Mouse (Mus musculus): ENCODE measurements at regions not wholly inside any gene's neighbourhood (a gene's known extent, or its start where the extent isn't known, plus 50 kb on each side); places are given as distances from the start of the nearest gene placed in this dataset.

DNA sequence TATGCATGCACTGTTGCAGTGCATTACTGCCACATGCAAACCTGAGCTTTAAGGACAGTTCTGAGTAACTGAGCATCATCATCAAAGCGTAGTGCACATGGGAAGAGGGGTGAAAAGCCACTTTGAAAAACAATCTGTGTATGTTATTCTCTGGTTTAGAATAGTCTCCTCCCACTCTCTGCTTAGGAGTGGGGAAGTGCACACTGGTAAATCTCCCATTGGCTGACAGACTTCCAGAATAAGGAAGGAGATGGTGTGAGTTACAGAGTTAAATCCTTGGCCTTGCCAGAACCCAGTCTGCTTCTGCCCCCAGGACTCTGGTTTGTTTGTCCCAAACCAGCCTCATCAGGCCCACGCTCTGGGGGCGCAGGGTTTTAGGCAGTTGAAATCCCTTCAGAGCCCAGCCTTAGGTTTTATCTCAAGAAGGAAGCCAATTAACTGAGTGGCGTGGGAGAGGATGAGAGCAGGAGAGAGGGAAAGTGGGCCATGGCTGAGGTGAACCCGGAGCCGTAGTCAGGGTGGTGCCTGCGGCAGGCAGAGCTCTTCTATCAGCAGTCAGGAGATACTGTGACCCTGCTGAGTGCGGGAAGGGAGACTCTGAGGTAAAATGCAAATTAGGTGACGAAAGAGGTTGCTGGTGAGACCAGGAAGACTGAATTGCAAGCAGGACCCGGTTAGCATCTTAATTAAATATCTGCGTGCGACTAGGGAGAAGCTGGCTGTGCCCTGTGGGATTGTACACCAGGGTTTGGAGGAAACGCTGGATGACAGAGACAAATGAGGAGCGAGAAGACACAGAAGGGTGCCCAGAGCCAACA lies 166.0 kb downstream of the Setd4 start:
- H3K9ac ChIP-seq (ENCODE audit: insufficient read depth, low read depth, low read length, poor library complexity, severe bottlenecking): no peak overlapping the region
- TF ChIP-seq ZC3H11A (IDR thresholded peaks at IDR 0.05; ENCODE audit: borderline replicate concordance, low read depth, low read length) (no peak), CHD2 (IDR thresholded peaks at IDR 0.05; ENCODE audit: low read depth, low read length) (no peak), HCFC1 (IDR thresholded peaks at IDR 0.05; ENCODE audit: borderline replicate concordance, insufficient read depth, low read length) (no peak), MAFK (IDR thresholded peaks at IDR 0.05; ENCODE audit: insufficient read depth, low read depth, low read length) (no peak), ZNF384 (IDR thresholded peaks at IDR 0.05; ENCODE audit: low read depth, low read length) (no peak)
- no peak for DNase-seq (ENCODE audit: low read depth, low spot score)
- in situ Hi-C loops (cut with MboI; ENCODE audit: low sequenced_read_pairs in 2 of 2, unreplicated experiment in 2 of 2): no loop called here
- peaks cover 0 to 2% of the 10 kb centered on the region in 2 experiments; a peak in 1 of 4 replicates for H3K4me1 ChIP-seq (ENCODE audit: control insufficient read depth in 2 of 2, insufficient read depth in 2 of 2, low read length in 2 of 2, poor library complexity in 1 of 2)
- H3K4me3 ChIP-seq (ENCODE audit: insufficient read depth in 1 of 2, low read depth in 1 of 2, low read length in 2 of 2, poor library complexity in 1 of 2, severe bottlenecking in 1 of 2): peak overlapping the region in 1 of 2 experiments; percentile 38; a peak in 1 of 4 replicates
- H3K9me3 ChIP-seq (ENCODE audit: control insufficient read depth, insufficient read depth, low read depth, low read length): no peaks in the 10 kb centered on the region
- H3K27ac ChIP-seq (ENCODE audit: insufficient read depth, low read depth, low read length, poor library complexity, severe bottlenecking): no peak overlapping the region
- no peaks in the 10 kb centered on the region for H3K36me3 ChIP-seq (ENCODE audit: control insufficient read depth, insufficient read depth, low read length, poor library complexity, severe bottlenecking)

DNA sequence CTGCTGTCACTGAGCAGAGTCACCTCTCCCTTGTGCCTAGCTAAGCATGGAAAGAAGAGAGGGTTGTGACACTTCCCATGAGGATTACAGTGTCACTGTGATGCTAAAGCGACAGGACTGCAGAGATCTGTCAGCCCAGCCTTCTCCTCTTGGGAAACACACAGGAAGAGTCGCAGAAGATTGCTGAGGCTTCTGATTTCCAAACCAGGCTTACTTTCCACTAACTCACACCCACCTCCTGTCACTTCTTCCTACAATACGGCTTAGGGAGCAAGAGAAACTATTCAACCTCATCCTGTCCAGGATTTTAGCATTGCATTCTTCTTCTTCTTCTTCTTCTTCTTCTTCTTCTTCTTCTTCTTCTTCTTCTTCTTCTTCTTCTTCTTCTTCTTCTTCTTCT lies 167.1 kb downstream of the Setd4 start:
- no peak overlapping the region for H3K9ac ChIP-seq (ENCODE audit: insufficient read depth, low read depth, low read length, poor library complexity, severe bottlenecking)
- H3K36me3 ChIP-seq (ENCODE audit: control insufficient read depth, insufficient read depth, low read length, poor library complexity, severe bottlenecking): no peaks in the 10 kb centered on the region
- peaks cover 0 to 2% of the 10 kb centered on the region in 2 experiments; a peak in 1 of 4 replicates for H3K4me1 ChIP-seq (ENCODE audit: control insufficient read depth in 2 of 2, insufficient read depth in 2 of 2, low read length in 2 of 2, poor library complexity in 1 of 2)
- TF ChIP-seq ZNF384 (IDR thresholded peaks at IDR 0.05; ENCODE audit: low read depth, low read length): no peak
- no peak for DNase-seq (ENCODE audit: low read depth, low spot score)
- no peak overlapping the region for H3K4me3 ChIP-seq (ENCODE audit: insufficient read depth in 1 of 2, low read depth in 1 of 2, low read length in 2 of 2, poor library complexity in 1 of 2, severe bottlenecking in 1 of 2)
- in situ Hi-C loops (cut with MboI; ENCODE audit: low sequenced_read_pairs in 2 of 2, unreplicated experiment in 2 of 2): no loop called here
- no peaks in the 10 kb centered on the region for H3K9me3 ChIP-seq (ENCODE audit: control insufficient read depth, insufficient read depth, low read depth, low read length)
- H3K27ac ChIP-seq (ENCODE audit: insufficient read depth, low read depth, low read length, poor library complexity, severe bottlenecking): no peak overlapping the region

DNA sequence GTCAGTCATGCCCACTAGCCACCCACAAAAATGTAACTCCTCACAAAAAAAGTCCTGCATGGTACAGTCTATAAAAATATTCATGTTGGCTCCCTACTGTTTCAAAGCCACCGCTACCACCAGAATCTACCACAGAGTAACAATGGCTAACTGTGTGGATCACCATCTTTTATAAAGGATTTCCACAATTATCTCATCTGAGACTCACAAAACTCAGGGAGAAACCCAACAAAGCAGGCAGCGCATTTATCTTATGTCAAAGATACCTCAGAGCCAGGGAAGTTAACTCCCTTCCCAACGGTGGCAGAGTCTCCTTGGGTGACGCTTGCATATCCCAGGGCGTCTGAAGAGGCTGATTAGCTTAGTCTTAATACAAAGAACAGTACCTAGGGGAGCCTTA lies 172.5 kb downstream of the Setd4 start:
- Histone ChIP-seq H3K27ac (ENCODE audit: insufficient read depth, low read depth, low read length, poor library complexity, severe bottlenecking) (no peak overlapping the region), H3K36me3 (ENCODE audit: control insufficient read depth, insufficient read depth, low read length, poor library complexity, severe bottlenecking) (no peaks in the 10 kb centered on the region), H3K9ac (ENCODE audit: insufficient read depth, low read depth, low read length, poor library complexity, severe bottlenecking) (no peak overlapping the region), H3K9me3 (ENCODE audit: control insufficient read depth, insufficient read depth, low read depth, low read length) (no peaks in the 10 kb centered on the region), H3K4me3 (ENCODE audit: insufficient read depth in 1 of 2, low read depth in 1 of 2, low read length in 2 of 2, poor library complexity in 1 of 2, severe bottlenecking in 1 of 2) (no peak overlapping the region), H3K4me1 (ENCODE audit: control insufficient read depth in 2 of 2, insufficient read depth in 2 of 2, low read length in 2 of 2, poor library complexity in 1 of 2) (no peaks in the 10 kb centered on the region)
- no peak for TF ChIP-seq HCFC1 (IDR thresholded peaks at IDR 0.05; ENCODE audit: borderline replicate concordance, insufficient read depth, low read length)
- TF ChIP-seq CHD2 (IDR thresholded peaks at IDR 0.05; ENCODE audit: low read depth, low read length): no peak
- no peak for TF ChIP-seq MAFK (IDR thresholded peaks at IDR 0.05; ENCODE audit: insufficient read depth, low read depth, low read length)
- no peak for TF ChIP-seq ZC3H11A (IDR thresholded peaks at IDR 0.05; ENCODE audit: borderline replicate concordance, low read depth, low read length)
- TF ChIP-seq ZNF384 (IDR thresholded peaks at IDR 0.05; ENCODE audit: low read depth, low read length): no peak
- DNase-seq (ENCODE audit: low read depth, low spot score): no peak
- in situ Hi-C loops (cut with MboI; ENCODE audit: low sequenced_read_pairs in 2 of 2, unreplicated experiment in 2 of 2): no loop called here

DNA sequence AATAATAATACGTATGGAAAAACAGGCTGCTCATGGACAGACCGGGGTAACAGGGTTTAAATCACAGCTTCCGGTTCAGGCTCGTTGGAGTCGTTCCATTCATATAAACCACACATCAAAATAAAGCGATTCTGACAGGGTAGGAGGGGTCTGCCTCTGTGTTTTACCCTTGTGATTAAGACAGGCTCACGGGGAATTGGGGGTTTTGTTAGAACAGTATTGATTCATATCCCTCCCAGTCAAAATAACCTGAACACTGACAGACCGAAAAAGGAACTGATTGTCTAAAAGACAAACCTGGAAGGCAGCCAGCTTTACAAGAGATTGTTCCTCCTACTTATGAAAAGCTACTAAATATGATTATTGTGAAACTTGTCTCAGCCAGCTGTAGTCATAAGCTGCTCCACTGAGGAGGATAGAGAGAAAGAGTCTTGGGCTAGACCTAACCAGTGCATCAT lies 174.5 kb downstream of the Setd4 start:
- H3K27ac ChIP-seq (ENCODE audit: insufficient read depth, low read depth, low read length, poor library complexity, severe bottlenecking): no peak overlapping the region
- DNase-seq (ENCODE audit: low read depth, low spot score): no peak
- peaks cover 0 to 3% of the 10 kb centered on the region in 2 experiments; a peak in 2 of 4 replicates for H3K4me1 ChIP-seq (ENCODE audit: control insufficient read depth in 2 of 2, insufficient read depth in 2 of 2, low read length in 2 of 2, poor library complexity in 1 of 2)
- in situ Hi-C loops (cut with MboI; ENCODE audit: low sequenced_read_pairs in 2 of 2, unreplicated experiment in 2 of 2): no loop called here
- H3K36me3 ChIP-seq (ENCODE audit: control insufficient read depth, insufficient read depth, low read length, poor library complexity, severe bottlenecking): no peaks in the 10 kb centered on the region
- H3K9ac ChIP-seq (ENCODE audit: insufficient read depth, low read depth, low read length, poor library complexity, severe bottlenecking): no peak overlapping the region
- TF ChIP-seq ZNF384 (IDR thresholded peaks at IDR 0.05; ENCODE audit: low read depth, low read length): no peak
- TF ChIP-seq CHD2 (IDR thresholded peaks at IDR 0.05; ENCODE audit: low read depth, low read length): no peak
- TF ChIP-seq ZC3H11A (IDR thresholded peaks at IDR 0.05; ENCODE audit: borderline replicate concordance, low read depth, low read length): no peak
- no peak for TF ChIP-seq MAFK (IDR thresholded peaks at IDR 0.05; ENCODE audit: insufficient read depth, low read depth, low read length)
- TF ChIP-seq HCFC1 (IDR thresholded peaks at IDR 0.05; ENCODE audit: borderline replicate concordance, insufficient read depth, low read length): no peak
- no peak overlapping the region for H3K4me3 ChIP-seq (ENCODE audit: insufficient read depth in 1 of 2, low read depth in 1 of 2, low read length in 2 of 2, poor library complexity in 1 of 2, severe bottlenecking in 1 of 2)
- H3K9me3 ChIP-seq (ENCODE audit: control insufficient read depth, insufficient read depth, low read depth, low read length): no peaks in the 10 kb centered on the region
